Mouse (Mus musculus) lung, embryonic 14.5 days (tissue): ENCODE measurements at regions not wholly inside any gene's neighbourhood (a gene's known extent, or its start where the extent isn't known, plus 50 kb on each side); places are given as distances from the start of the nearest gene placed in this dataset.

ENCODE experiments used
- ATAC-seq: fragments of 200-750 bp; cut with Nextera tagmentation; 2 replicates; pipeline ENCODE4 v1.8.0; 2017; ENCODE audit warnings: mild to moderate bottlenecking, moderate TSS enrichment, moderate library complexity; ENCODE audit not compliant: insufficient read depth
- DNase-seq: peaks from one replicate; pipeline ENCODE4 v3.0.0-alpha.2; 2015
- H3K27ac ChIP-seq: fragments of 300-500 bp; sonication (generic); 2 replicates; pipeline ENCODE4 v1.5.1; 2014; ENCODE audit warnings: low read depth, mild to moderate bottlenecking, moderate library complexity
- H3K27me3 ChIP-seq: fragments of 300-500 bp; sonication (generic); 2 replicates; pipeline ENCODE4 v1.6.1; 2014; ENCODE audit warnings: low read length, control low read depth; ENCODE audit not compliant: insufficient read depth
- H3K36me3 ChIP-seq: fragments of 300-500 bp; sonication (generic); 2 replicates; pipeline ENCODE4 v1.6.1; 2014; ENCODE audit warnings: control low read depth; ENCODE audit not compliant: insufficient read depth
- H3K4me1 ChIP-seq: fragments of 300-500 bp; sonication (generic); 2 replicates; pipeline ENCODE4 v1.6.1; 2014; ENCODE audit warnings: antibody characterized with exemption, control low read depth; ENCODE audit not compliant: insufficient read depth
- H3K4me2 ChIP-seq: fragments of 300-500 bp; sonication (generic); 2 replicates; pipeline ENCODE4 v1.6.1; 2014; ENCODE audit warnings: mild to moderate bottlenecking
- H3K4me3 ChIP-seq: fragments of 300-500 bp; sonication (generic); 2 replicates; pipeline ENCODE4 v1.5.1; 2014; ENCODE audit warnings: low read depth, low read length
- H3K9ac ChIP-seq: fragments of 300-500 bp; sonication (generic); 2 replicates; pipeline ENCODE4 v1.6.1; 2014
- H3K9me3 ChIP-seq: fragments of 300-500 bp; sonication (generic); 2 replicates; pipeline ENCODE4 v1.6.1; 2016; ENCODE audit warnings: low read depth, low read length, control low read depth
- CTCF ChIP-seq: IDR thresholded peaks from 2 replicates; pipeline ENCODE4 v1.5.1; 2016; ENCODE audit warnings: antibody characterized with exemption, low read depth
- WGBS: fragments of 180-500 bp; shearing (Covaris S2); extraction: QIAGEN DNeasy Blood & Tissue Kit; methylation state at CpG from one replicate; pipeline ENCODE4 v1.1.7; 2014; 5-methylcytosine and 5-hydroxymethylcytosine counted together

- peak overlapping the region; percentile 54 for H3K27ac ChIP-seq
- 42% methylated on average over 2 of the region's 2 CpGs for WGBS
- ATAC-seq, result peak; percentile 84; the same call in 1 of the 2 replicates
- no peaks in the 10 kb centered on the region for H3K9me3 ChIP-seq
- H3K4me3 ChIP-seq, result no peak overlapping the region
- H3K4me2 ChIP-seq, result no peak overlapping the region
- H3K36me3 ChIP-seq, result no peaks in the 10 kb centered on the region
- DNase-seq, result peak; percentile 72
- H3K9ac ChIP-seq, result no peak overlapping the region
- H3K4me1 ChIP-seq, result peaks cover 9% of the 10 kb centered on the region; the same call in 1 of the 2 replicates
- no peaks in the 10 kb centered on the region for H3K27me3 ChIP-seq
- no peak for TF ChIP-seq CTCF
Observed at GRCm38 (mm10) chr3:103473336-103473735, 101.7 kb upstream of the Syt6 start.

- no peaks in the 10 kb centered on the region for H3K36me3 ChIP-seq
- no peaks in the 10 kb centered on the region for H3K9me3 ChIP-seq
- no peaks in the 10 kb centered on the region for H3K27me3 ChIP-seq
- peak overlapping the region; percentile 7; the same call in 1 of the 2 replicates for H3K27ac ChIP-seq
- no peak overlapping the region for H3K4me3 ChIP-seq
- no peak for ATAC-seq
- 40% methylated on average over 2 of the region's 2 CpGs for WGBS
- H3K9ac ChIP-seq, result no peak overlapping the region
- no peak for TF ChIP-seq CTCF
- H3K4me1 ChIP-seq, result 0 out of 2 replicates have a peak, but pooled peaks cover 3% of the 10 kb centered on the region
- peak; percentile 60 for DNase-seq
- no peak overlapping the region for H3K4me2 ChIP-seq
Observed at GRCm38 (mm10) chr3:103479845-103480543, 95.0 kb upstream of the Syt6 start.

- Histone ChIP-seq H3K27me3 (no peaks in the 10 kb centered on the region), H3K9me3 (no peaks in the 10 kb centered on the region), H3K9ac (no peak overlapping the region), H3K27ac (peak overlapping the region; percentile 7; the same call in 1 of the 2 replicates), H3K36me3 (no peaks in the 10 kb centered on the region), H3K4me1 (0 out of 2 replicates have a peak, but pooled peaks cover 3% of the 10 kb centered on the region), H3K4me3 (no peak overlapping the region), H3K4me2 (no peak overlapping the region)
- ATAC-seq (no peak), DNase-seq (peak; percentile 50)
- no peak for TF ChIP-seq CTCF
- 61% methylated on average over 7 of the region's 7 CpGs for WGBS
Observed at GRCm38 (mm10) chr3:103480676-103481075, 94.4 kb upstream of the Syt6 start.

- no peaks in the 10 kb centered on the region for H3K36me3 ChIP-seq
- H3K4me2 ChIP-seq, result no peak overlapping the region
- no peak overlapping the region for H3K27ac ChIP-seq
- no peak for TF ChIP-seq CTCF
- H3K4me3 ChIP-seq, result no peak overlapping the region
- H3K27me3 ChIP-seq, result no peaks in the 10 kb centered on the region
- H3K4me1 ChIP-seq, result 0 out of 2 replicates have a peak, but pooled peaks cover 3% of the 10 kb centered on the region
- no peak overlapping the region for H3K9ac ChIP-seq
- no peaks in the 10 kb centered on the region for H3K9me3 ChIP-seq
- DNase-seq (no peak), ATAC-seq (no peak)
- WGBS, result 87% methylated on average over 2 of the region's 2 CpGs
Observed at GRCm38 (mm10) chr3:103483316-103483715, 91.7 kb upstream of the Syt6 start.

- DNase-seq (no peak), ATAC-seq (no peak)
- no peak overlapping the region for H3K4me3 ChIP-seq
- H3K9ac ChIP-seq, result no peak overlapping the region
- no peaks in the 10 kb centered on the region for H3K9me3 ChIP-seq
- no peaks in the 10 kb centered on the region for H3K36me3 ChIP-seq
- no peak for TF ChIP-seq CTCF
- 71% methylated on average over 3 of the region's 3 CpGs for WGBS
- H3K4me1 ChIP-seq, result 0 out of 2 replicates have a peak, but pooled peaks cover 3% of the 10 kb centered on the region
- no peaks in the 10 kb centered on the region for H3K27me3 ChIP-seq
- H3K27ac ChIP-seq, result no peak overlapping the region
- no peak overlapping the region for H3K4me2 ChIP-seq
Observed at GRCm38 (mm10) chr3:103483762-103484161, 91.3 kb upstream of the Syt6 start.

- Histone ChIP-seq H3K4me3 (no peak overlapping the region), H3K27me3 (no peaks in the 10 kb centered on the region), H3K36me3 (no peaks in the 10 kb centered on the region), H3K9ac (no peak overlapping the region), H3K27ac (no peak overlapping the region), H3K4me2 (no peak overlapping the region), H3K9me3 (no peaks in the 10 kb centered on the region), H3K4me1 (no peaks in the 10 kb centered on the region)
- no peak for TF ChIP-seq CTCF
- no peak for ATAC-seq
- no peak for DNase-seq
- 61% methylated on average over 4 of the region's 4 CpGs for WGBS
Observed at GRCm38 (mm10) chr3:103489786-103490185, 85.2 kb upstream of the Syt6 start.

GRCm38 (mm10) chr3:103490966-103491365, 84.1 kb upstream of the Syt6 start:
- 71% methylated on average over 4 of the region's 4 CpGs for WGBS
- no peak overlapping the region for H3K9ac ChIP-seq
- H3K4me1 ChIP-seq, result no peaks in the 10 kb centered on the region
- H3K4me3 ChIP-seq, result no peak overlapping the region
- H3K4me2 ChIP-seq, result no peak overlapping the region
- H3K9me3 ChIP-seq, result no peaks in the 10 kb centered on the region
- DNase-seq (no peak), ATAC-seq (no peak)
- no peak for TF ChIP-seq CTCF
- no peaks in the 10 kb centered on the region for H3K36me3 ChIP-seq
- H3K27me3 ChIP-seq, result no peaks in the 10 kb centered on the region
- H3K27ac ChIP-seq, result no peak overlapping the region
